Comparison of ENCODE assay signal across 19 mouse cellular contexts in the genomic region with DNA sequence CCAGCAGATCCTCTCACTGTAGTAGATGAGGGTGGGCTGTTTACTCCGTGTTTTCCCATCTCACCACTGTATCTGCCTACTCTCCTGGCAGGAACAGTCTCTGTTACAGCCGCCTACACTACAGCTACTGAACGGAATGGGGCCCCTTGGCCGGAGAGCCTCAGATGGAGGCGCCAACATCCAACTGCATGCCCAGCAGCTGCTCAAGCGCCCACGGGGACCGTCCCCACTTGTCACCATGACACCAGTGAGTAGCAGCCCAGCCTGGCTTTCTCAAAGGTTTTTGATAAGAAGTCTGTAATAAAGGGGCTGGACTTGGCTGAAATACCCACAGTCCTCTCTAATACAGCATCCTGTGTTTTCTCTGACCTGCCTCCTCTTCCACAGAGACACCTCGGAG. TPM values are rescaled to one million over a fixed set of nuclear protein-coding genes. Genes with fewer than 3 reads are reported as not detected.
A peak's percentile ranks its signal among the peaks of the same experiment; 100 is the strongest.
DNase-seq lines count a peak whose midpoint lies in the region; ATAC-seq lines count a peak whose summit lies in the region.
"Had no signal": no experiment of that assay in that cellular context is flagged by ENCODE, and none has a peak within 500 bp of the region (broad histone marks: within the 10 kb centered on the region; RNA-seq: fewer than 3 reads in every experiment).

No protein-coding gene starts in this region.

- intact Hi-C loops in gastrocnemius, postnatal 14 days (cut with DNase I; ENCODE audit: low total_unique reads), result no loop called here

- peaks cover 69% of the 10 kb centered on the region for H3K36me3 ChIP-seq in heart, embryonic 13.5 days
- H3K36me3 ChIP-seq in midbrain, embryonic 10.5 days, result peaks cover 91% of the 10 kb centered on the region

- DNase-seq in gastrocnemius, postnatal 14 days, result peak; percentile 27
- DNase-seq in gastrocnemius, adult 8-10 months (ENCODE audit: low spot score in 2 of 2), result no peak
- DNase-seq in layer of hippocampus, adult 9-11 months, result peak; percentile 69
- DNase-seq in spleen, postnatal 14 days (ENCODE audit: low spot score in 2 of 2), result no peak
- no peak for DNase-seq in cerebellum, adult 9-10 months
- DNase-seq in midbrain, embryonic 10.5 days (ENCODE audit: low spot score), result no peak
- DNase-seq: adrenal gland, adult 8-10 months; kidney, adult 11 months; lung, embryonic 14.5 days; thymus, postnatal 36 days had no signal

- H3K9me3 ChIP-seq in heart, embryonic 13.5 days, result no peaks in the 10 kb centered on the region
- no peaks in the 10 kb centered on the region for H3K9me3 ChIP-seq in midbrain, embryonic 10.5 days (replicated peaks)
- H3K9me3 ChIP-seq: limb, embryonic 10.5 days; midbrain, embryonic 13.5 days had no signal

- peak overlapping the region; percentile 12; the same call in 1 of the 2 replicates for H3K4me2 ChIP-seq in heart, embryonic 13.5 days
- H3K4me2 ChIP-seq: lung, embryonic 14.5 days; midbrain, embryonic 13.5 days had no signal

- H3K4me3 ChIP-seq in heart, embryonic 13.5 days, result no peak overlapping the region
- H3K4me3 ChIP-seq in midbrain, embryonic 10.5 days, result no peak overlapping the region
- H3K4me3 ChIP-seq: limb, embryonic 10.5 days; midbrain, embryonic 13.5 days had no signal

- peaks cover 69% of the 10 kb centered on the region for H3K4me1 ChIP-seq in heart, embryonic 13.5 days
- no peaks in the 10 kb centered on the region for H3K4me1 ChIP-seq in midbrain, embryonic 10.5 days
- H3K4me1 ChIP-seq: limb, embryonic 10.5 days; midbrain, embryonic 13.5 days had no signal

- ATAC-seq in CD4-positive, CD25-positive, alpha-beta regulatory T cell, adult 4 months, result peak; percentile 57
- ATAC-seq in heart, embryonic 13.5 days (ENCODE audit: extremely low read depth, insufficient number of reproducible peaks, low FRiP score, low TSS enrichment), result no peak
- ATAC-seq: midbrain, embryonic 13.5 days; Patski had no signal

- WGBS in heart, embryonic 13.5 days, result 38% methylated on average over 9 of the region's 9 CpGs
- 87% methylated on average over 9 of the region's 9 CpGs for WGBS in midbrain, embryonic 10.5 days

- H3K27ac ChIP-seq in heart, embryonic 13.5 days (replicated peaks), result peak overlapping the region; percentile 87
- no peak overlapping the region for H3K27ac ChIP-seq in midbrain, embryonic 10.5 days (replicated peaks)
- H3K27ac ChIP-seq: limb, embryonic 10.5 days; midbrain, embryonic 13.5 days had no signal

- H3K27me3 ChIP-seq in heart, embryonic 13.5 days (replicated peaks), result no peaks in the 10 kb centered on the region
- H3K27me3 ChIP-seq in midbrain, embryonic 10.5 days (ENCODE audit: low read depth, poor library complexity, severe bottlenecking), result no peaks in the 10 kb centered on the region
- H3K27me3 ChIP-seq: midbrain, embryonic 13.5 days; Patski had no signal

- peak overlapping the region; percentile 33; the same call in 1 of the 2 replicates for H3K9ac ChIP-seq in heart, embryonic 13.5 days
- H3K9ac ChIP-seq: lung, embryonic 14.5 days; midbrain, embryonic 13.5 days had no signal

RNA-seq across cellular contexts. Expression of a gene that starts 29.9 kb away (rescaled TPM):
- total RNA-seq in gastrocnemius, postnatal 14 days (2021), result not detected
- total RNA-seq in gastrocnemius, adult 8-10 months (2022), result 1 to 10 TPM in 1 of 4 experiments, not detected in 3; 3.3 TPM
- not detected for polyA plus RNA-seq in CD4-positive, CD25-positive, alpha-beta regulatory T cell, adult 4 months (2017; shearing (Covaris generic))
- 11.2 and 68.6 TPM in 2 replicates for polyA plus RNA-seq in heart, embryonic 13.5 days (2015; fragmentation: Nextera tagmentation; extraction: Ambion mirVana)
- 0.65 and 1.2 TPM in 2 replicates for polyA plus RNA-seq in midbrain, embryonic 10.5 days (2016; fragmentation: Nextera tagmentation; extraction: Ambion mirVana)
- total RNA-seq: hematopoietic stem cell, adult 5-6 weeks had no signal
- polyA plus RNA-seq: C2C12, Patski had no signal

RNA-seq across cellular contexts. Expression of a gene that starts 37.0 kb away (rescaled TPM):
- not detected for total RNA-seq in gastrocnemius, postnatal 14 days (2021)
- 1 to 10 TPM in 1 of 4 experiments, not detected in 3; 4.3 TPM for total RNA-seq in gastrocnemius, adult 8-10 months (2022)
- not detected for polyA plus RNA-seq in CD4-positive, CD25-positive, alpha-beta regulatory T cell, adult 4 months (2017; shearing (Covaris generic))
- polyA plus RNA-seq in heart, embryonic 13.5 days (2015; fragmentation: Nextera tagmentation; extraction: Ambion mirVana), result not detected in 2 replicates
- polyA plus RNA-seq in midbrain, embryonic 10.5 days (2016; fragmentation: Nextera tagmentation; extraction: Ambion mirVana), result not detected in 2 replicates
- total RNA-seq: hematopoietic stem cell, adult 5-6 weeks had no signal
- polyA plus RNA-seq: C2C12; embryonic facial prominence, embryonic 11.5 days; forebrain, embryonic 11.5 days; limb, embryonic 10.5 days; lung, embryonic 14.5 days; midbrain, embryonic 13.5 days; Patski had no signal

RNA-seq across cellular contexts. Expression of a gene that starts 42.0 kb away (rescaled TPM):
- total RNA-seq in gastrocnemius, postnatal 14 days (2021), result not detected
- total RNA-seq in gastrocnemius, adult 8-10 months (2022), result not detected
- not detected for polyA plus RNA-seq in CD4-positive, CD25-positive, alpha-beta regulatory T cell, adult 4 months (2017; shearing (Covaris generic))
- not detected in 2 replicates for polyA plus RNA-seq in heart, embryonic 13.5 days (2015; fragmentation: Nextera tagmentation; extraction: Ambion mirVana)
- polyA plus RNA-seq in midbrain, embryonic 10.5 days (2016; fragmentation: Nextera tagmentation; extraction: Ambion mirVana), result not detected in 2 replicates
- total RNA-seq: hematopoietic stem cell, adult 5-6 weeks had no signal
- polyA plus RNA-seq: C2C12; embryonic facial prominence, embryonic 11.5 days; forebrain, embryonic 11.5 days; limb, embryonic 10.5 days; lung, embryonic 14.5 days; Patski had no signal

Comparison
In these comparisons a context has a peak if more than half of its experiments do, and no peak if none do; other contexts are left out.
1. DNase-seq: peak in gastrocnemius, postnatal 14 days (single experiment) and layer of hippocampus, adult 9-11 months (single experiment); none in gastrocnemius, adult 8-10 months (0 of 2), spleen, postnatal 14 days (0 of 2), cerebellum, adult 9-10 months (single experiment) and midbrain, embryonic 10.5 days (single experiment).